Mouse (Mus musculus) frontal cortex, adult 2 months (tissue): ENCODE data around the gene Ildr2. TPM values are rescaled to one million over a fixed set of nuclear protein-coding genes. Genes with fewer than 3 reads are reported as not detected.
A peak's percentile ranks its signal among the peaks of the same experiment; 100 is the strongest.

Experiments used
- DNase-seq, 2 experiments: peaks; one replicate each; pipeline ENCODE4 v3.0.0; 2022; ENCODE audit warnings: low spot score in 1 of 2; ENCODE audit errors: extremely low spot score in 1 of 2
- polyA plus RNA-seq: library from polyadenylated mRNA; depleted of rRNA; stranded (reverse); fragments of >200 nt; gene quantifications from 2 replicates; pipeline ENCODE4 v1.2.3, GENCODE M21; 2012; rRNA removed

Ildr2 gene
- polyA plus RNA-seq, 1 experiment: 37.6 TPM

GRCm38 (mm10) chr1:166326421-166326820 is 72.5 kb downstream of the Ildr2 start:
- no peak for DNase-seq

GRCm38 (mm10) chr1:166330752-166331151 is 76.8 kb downstream of the Ildr2 start:
- DNase-seq: peak in 1 of 2 experiments; percentile 58

- DNase-seq: no peak
These were observed 85.2 kb downstream of the Ildr2 start for GRCm38 (mm10) chr1:166339110-166339509.

GRCm38 (mm10) chr1:166342060-166342459 is 88.1 kb downstream of the Ildr2 start:
- DNase-seq: no peak

GRCm38 (mm10) chr1:166342539-166342938 is 88.6 kb downstream of the Ildr2 start:
- no peak for DNase-seq

- DNase-seq: no peak
These were observed 89.6 kb downstream of the Ildr2 start for GRCm38 (mm10) chr1:166343586-166343985.

- DNase-seq: peak in 1 of 2 experiments; percentile 50
These were observed 90.5 kb downstream of the Ildr2 start for GRCm38 (mm10) chr1:166344300-166345077.

- DNase-seq: no peak
These were observed 91.7 kb downstream of the Ildr2 start for GRCm38 (mm10) chr1:166345602-166346001.

GRCm38 (mm10) chr1:166346906-166347305 is 93.0 kb downstream of the Ildr2 start:
- DNase-seq: no peak

- no peak for DNase-seq
These were observed 95.4 kb downstream of the Ildr2 start for GRCm38 (mm10) chr1:166349341-166349740.

- no peak for DNase-seq
These were observed 95.8 kb downstream of the Ildr2 start for GRCm38 (mm10) chr1:166349751-166350150.

GRCm38 (mm10) chr1:166360157-166360855 is 106.4 kb downstream of the Ildr2 start:
- DNase-seq: peak; percentile 66 to 95

- DNase-seq: no peak
These were observed 107.0 kb downstream of the Ildr2 start for GRCm38 (mm10) chr1:166360896-166361295.

GRCm38 (mm10) chr1:166361842-166362241 is 107.9 kb downstream of the Ildr2 start:
- DNase-seq: no peak

- no peak for DNase-seq
These were observed 108.7 kb downstream of the Ildr2 start for GRCm38 (mm10) chr1:166362659-166363058.

- no peak for DNase-seq
These were observed 109.2 kb downstream of the Ildr2 start for GRCm38 (mm10) chr1:166363122-166363521.

Other genes with a start within 250 kb of the Ildr2 start
- gene Dusp27, start 126.2 kb upstream of the Ildr2 start, polyA plus RNA-seq: 0.21 and 0.30 TPM in 2 replicates
- gene Gpa33, start 123.9 kb upstream of the Ildr2 start, polyA plus RNA-seq: 0.06 TPM in 1 of 2 replicates, not detected in the other
- gene Mael, start 15.4 kb upstream of the Ildr2 start, polyA plus RNA-seq: 0.12 TPM in 1 of 2 replicates, not detected in the other
- 49.8 and 54.5 TPM in 2 replicates for gene Tada1, start 125.0 kb downstream of the Ildr2 start, polyA plus RNA-seq
- 26.4 TPM in 2 replicates for gene Pogk, start 155.7 kb downstream of the Ildr2 start, polyA plus RNA-seq
- gene Gm4846, start 243.4 kb downstream of the Ildr2 start, polyA plus RNA-seq: not detected in 2 replicates